Mouse (Mus musculus) CH12.LX (cell line): ENCODE results near the gene Rcan2. TPM values are rescaled to one million over a fixed set of nuclear protein-coding genes. Genes with fewer than 3 reads are reported as not detected.

Source experiments
- DNase-seq: peaks from one replicate; pipeline ENCODE4 v3.0.0-alpha.2; 2013; ENCODE audit errors: extremely low read depth
- H3K27ac ChIP-seq: 2 replicates; pipeline ENCODE4 v1.5.1; 2012; ENCODE audit warnings: low read depth, mild to moderate bottlenecking, control low read depth, moderate library complexity; ENCODE audit not compliant: insufficient read depth
- H3K27me3 ChIP-seq: replicated peaks from 2 replicates; pipeline ENCODE3; 2012; ENCODE audit warnings: inconsistent platforms
- H3K36me3 ChIP-seq, 2 experiments: replicated peaks in 1 of 2; 2 replicates each; pipeline versions ENCODE3 to v1.6.1; 2012; ENCODE audit warnings: inconsistent platforms in 1 of 2, low read length in 1 of 2, mild to moderate bottlenecking in 1 of 2, mixed read lengths in 1 of 2, moderate library complexity in 1 of 2; ENCODE audit not compliant: control insufficient read depth in 1 of 2, insufficient read depth in 1 of 2
- H3K4me1 ChIP-seq, 2 experiments: 2 replicates each; pipeline ENCODE4 v1.6.1; 2012; ENCODE audit warnings: inconsistent platforms in 1 of 2, moderate library complexity in 1 of 2; ENCODE audit not compliant: insufficient read depth in 2 of 2, control insufficient read depth in 1 of 2
- H3K4me2 ChIP-seq: 2 replicates; pipeline ENCODE4 v1.6.1; 2012; ENCODE audit warnings: low read depth, mild to moderate bottlenecking, control low read depth; ENCODE audit not compliant: poor library complexity, insufficient read depth, severe bottlenecking
- H3K4me3 ChIP-seq, 3 experiments: fragments of 150-350 bp in 1 of 3; sonication (generic) in 1 of 3; replicated peaks in 1 of 3; 2 replicates each; pipeline versions ENCODE3 to v1.5.1; 2011 to 2012; ENCODE audit warnings: low read depth in 2 of 3, low read length in 2 of 3, mild to moderate bottlenecking in 2 of 3, moderate library complexity in 2 of 3, control low read depth in 1 of 3, improper control_type of control experiment in 1 of 3, inconsistent platforms in 1 of 3, mixed read lengths in 1 of 3; ENCODE audit not compliant: poor library complexity in 1 of 3
- H3K79me2 ChIP-seq: replicated peaks from 2 replicates; pipeline ENCODE4 v1.6.1; 2012; ENCODE audit warnings: mild to moderate bottlenecking, moderate library complexity; ENCODE audit not compliant: control insufficient read depth, poor library complexity, insufficient read depth, severe bottlenecking; ENCODE audit errors: extremely low read depth
- H3K9ac ChIP-seq: 2 replicates; pipeline ENCODE4 v1.6.1; 2012; ENCODE audit warnings: low read depth, mild to moderate bottlenecking, control low read depth, moderate library complexity; ENCODE audit not compliant: insufficient read depth
- H3K9me3 ChIP-seq: replicated peaks from 2 replicates; pipeline ENCODE3; 2012; ENCODE audit warnings: low read length, inconsistent platforms, mixed read lengths
- BHLHE40 ChIP-seq: IDR thresholded peaks from 2 replicates; pipeline ENCODE4 v1.6.1; 2011; ENCODE audit warnings: mild to moderate bottlenecking, low read depth, low read length, improper control_type of control experiment
- CHD2 ChIP-seq: IDR thresholded peaks from 2 replicates; pipeline ENCODE4 v1.6.1; 2011; ENCODE audit warnings: low read length, improper control_type of control experiment
- E2F4 ChIP-seq: IDR thresholded peaks from 2 replicates; pipeline ENCODE4 v1.6.1; 2011; ENCODE audit warnings: low read depth, low read length, improper control_type of control experiment; ENCODE audit not compliant: insufficient replicate concordance
- ELF1 ChIP-seq: IDR thresholded peaks from 2 replicates; pipeline ENCODE4 v1.6.1; 2014; ENCODE audit warnings: low read depth, mild to moderate bottlenecking, inconsistent platforms, low read length, improper control_type of control experiment
- ETS1 ChIP-seq: conservative IDR thresholded peaks from 2 replicates; pipeline ENCODE4 v1.6.1; 2012; ENCODE audit warnings: low read depth, mild to moderate bottlenecking, inconsistent platforms, low read length, improper control_type of control experiment, moderate library complexity
- IRF4 ChIP-seq: IDR thresholded peaks from 2 replicates; pipeline ENCODE4 v1.6.1; 2014; ENCODE audit warnings: low read depth, mild to moderate bottlenecking, inconsistent platforms, low read length, improper control_type of control experiment
- MAZ ChIP-seq: IDR thresholded peaks from 2 replicates; pipeline ENCODE4 v1.6.1; 2012; ENCODE audit warnings: low read depth, mild to moderate bottlenecking, inconsistent platforms, low read length, improper control_type of control experiment, moderate library complexity
- MEF2A ChIP-seq: IDR thresholded peaks from 2 replicates; pipeline ENCODE4 v1.6.1; 2014; ENCODE audit warnings: low read depth, mild to moderate bottlenecking, inconsistent platforms, low read length, improper control_type of control experiment, borderline replicate concordance
- MXI1 ChIP-seq: IDR thresholded peaks from 2 replicates; pipeline ENCODE4 v1.6.1; 2011; ENCODE audit warnings: mild to moderate bottlenecking, low read depth, low read length, improper control_type of control experiment
- NELFE ChIP-seq: IDR thresholded peaks from 2 replicates; pipeline ENCODE4 v1.6.1; 2011; ENCODE audit warnings: low read depth, low read length, improper control_type of control experiment
- POLR2A ChIP-seq: IDR thresholded peaks from 2 replicates; pipeline ENCODE4 v1.6.1; 2011; ENCODE audit warnings: low read depth, mild to moderate bottlenecking, improper control_type of control experiment, low read length
- RAD21 ChIP-seq: IDR thresholded peaks from 2 replicates; pipeline ENCODE4 v1.6.1; 2011; ENCODE audit warnings: low read depth, mild to moderate bottlenecking, low read length, improper control_type of control experiment, moderate library complexity
- RCOR1 ChIP-seq: conservative IDR thresholded peaks from 2 replicates; pipeline ENCODE4 v1.6.1; 2012; ENCODE audit warnings: low read depth, mild to moderate bottlenecking, inconsistent platforms, low read length, improper control_type of control experiment
- SIN3A ChIP-seq: IDR thresholded peaks from 2 replicates; pipeline ENCODE4 v1.6.1; 2012; ENCODE audit warnings: low read length, improper control_type of control experiment, inconsistent platforms
- SMC3 ChIP-seq: IDR thresholded peaks from 2 replicates; pipeline ENCODE4 v1.6.1; 2011; ENCODE audit warnings: low read depth, low read length, improper control_type of control experiment
- USF1 ChIP-seq: IDR thresholded peaks from 2 replicates; pipeline ENCODE4 v1.6.1; 2014; ENCODE audit warnings: low read depth, mild to moderate bottlenecking, inconsistent platforms, low read length, improper control_type of control experiment
- ZC3H11A ChIP-seq: IDR thresholded peaks from 2 replicates; pipeline ENCODE4 v1.6.1; 2012; ENCODE audit warnings: low read depth, mild to moderate bottlenecking, inconsistent platforms, low read length, improper control_type of control experiment
- ZMIZ1 ChIP-seq: IDR thresholded peaks from 2 replicates; pipeline ENCODE4 v1.6.1; 2012; ENCODE audit warnings: low read depth, mild to moderate bottlenecking, inconsistent platforms, low read length, improper control_type of control experiment
- ZNF384 ChIP-seq: IDR thresholded peaks from 2 replicates; pipeline ENCODE4 v1.6.1; 2012; ENCODE audit warnings: low read depth, low read length, improper control_type of control experiment, inconsistent platforms
- dilution Hi-C: fragments of 300-500 bp; cut with MboI; formaldehyde crosslinking; loops from 2 replicates; pipeline ENCODE4 v1.14.3; 2020; ENCODE audit warnings: low sequenced_read_pairs; ENCODE audit not compliant: extremely low pct_unique_long_range_greater_than_20kb, extremely low pct_ligation_motif_present
- in situ Hi-C: fragments of 300-500 bp; cut with MboI; formaldehyde crosslinking; loops from 3 replicates; pipeline ENCODE4 v1.14.3; 2019; ENCODE audit warnings: low sequenced_read_pairs, low pct_ligation_motif_present, low pct_unique_long_range_greater_than_20kb, mixed read lengths
- polyA plus RNA-seq: library from polyadenylated mRNA; unstranded; fragments of >175 nt; gene quantifications from 2 replicates; pipeline ENCODE4 v1.2.1, GENCODE M21; 2012; ENCODE audit warnings: low read depth; ENCODE audit not compliant: insufficient read length
- total RNA-seq, 2 experiments: library from RNA; depleted of rRNA; stranded (reverse); fragments of 300-350 nt in 1 of 2; fragments of >200 nt in 1 of 2; gene quantifications; 2 replicates each; pipeline ENCODE4 v1.2.3; 2012 to 2014

The Rcan2 gene
- total and polyA plus RNA-seq, 3 experiments = 0.32 to 1.5 TPM; not detected in 1

GRCm38 (mm10) chr17:43952661-43953534, 151.7 kb downstream of the Rcan2 start:
- dilution Hi-C loops = no loop called here
- DNase-seq = no peak
- H3K9me3 ChIP-seq = no peaks in the 10 kb centered on the region
- no peak for TF ChIP-seq MXI1
- TF ChIP-seq CHD2 = no peak
- no peak for TF ChIP-seq BHLHE40
- no peak for TF ChIP-seq ELF1
- TF ChIP-seq ETS1 = no peak
- no peak for TF ChIP-seq USF1
- no peak for TF ChIP-seq ZNF384
- TF ChIP-seq ZMIZ1 = no peak
- no peak for TF ChIP-seq SMC3
- TF ChIP-seq POLR2A = no peak
- TF ChIP-seq RCOR1 = no peak
- TF ChIP-seq MAZ = no peak
- no peak for TF ChIP-seq MEF2A
- TF ChIP-seq RAD21 = no peak
- TF ChIP-seq SIN3A = no peak
- no peak for TF ChIP-seq NELFE
- no peaks in the 10 kb centered on the region for H3K79me2 ChIP-seq
- no peak overlapping the region for H3K27ac ChIP-seq
- H3K4me2 ChIP-seq = peak overlapping the region; percentile 54; the same call in 1 of the 2 replicates
- no peak overlapping the region for H3K9ac ChIP-seq
- peaks cover 0 to 14% of the 10 kb centered on the region in 2 experiments; a peak in 2 of 4 replicates for H3K4me1 ChIP-seq
- H3K27me3 ChIP-seq = peaks cover 1% of the 10 kb centered on the region
- peak overlapping the region in 1 of 3 experiments; percentile 17 for H3K4me3 ChIP-seq
- in situ Hi-C loops = no loop called here
- H3K36me3 ChIP-seq = no peaks in the 10 kb centered on the region

- Histone ChIP-seq H3K4me1 (peaks cover 0 to 14% of the 10 kb centered on the region in 2 experiments; a peak in 2 of 4 replicates), H3K79me2 (no peaks in the 10 kb centered on the region), H3K4me3 (no peak overlapping the region), H3K9me3 (no peaks in the 10 kb centered on the region), H3K4me2 (no peak overlapping the region), H3K9ac (no peak overlapping the region), H3K27me3 (peaks cover 1% of the 10 kb centered on the region), H3K27ac (no peak overlapping the region), H3K36me3 (no peaks in the 10 kb centered on the region)
- no peak for DNase-seq
- TF ChIP-seq ZMIZ1 (no peak), MXI1 (no peak), E2F4 (no peak), ZC3H11A (no peak), ZNF384 (no peak), IRF4 (no peak), RCOR1 (no peak), MAZ (no peak), MEF2A (no peak)
- in situ Hi-C loops = no loop called here
- dilution Hi-C loops = no loop called here
Observed at GRCm38 (mm10) chr17:43953535-43953918, 152.4 kb downstream of the Rcan2 start.
